Mouse (Mus musculus) heart, embryonic 12.5 days (tissue): ENCODE data around the gene Foxo4. TPM values are rescaled to one million over a fixed set of nuclear protein-coding genes. Genes with fewer than 3 reads are reported as not detected.

Source experiments
- ATAC-seq: fragments of 200-750 bp; cut with Nextera tagmentation; 2 replicates; pipeline ENCODE4 v1.8.0; 2017; ENCODE audit warnings: moderate TSS enrichment, moderate library complexity; ENCODE audit not compliant: insufficient number of reproducible peaks, low FRiP score
- H3K27ac ChIP-seq: fragments of 300-500 bp; sonication (generic); 2 replicates; pipeline ENCODE4 v1.5.1; 2016; ENCODE audit warnings: mild to moderate bottlenecking, moderate library complexity; ENCODE audit not compliant: poor library complexity, severe bottlenecking
- H3K27me3 ChIP-seq: fragments of 300-500 bp; sonication (generic); replicated peaks from 2 replicates; pipeline ENCODE4 v1.6.1; 2016; ENCODE audit warnings: mild to moderate bottlenecking, moderate library complexity
- H3K36me3 ChIP-seq: fragments of 300-500 bp; sonication (generic); 2 replicates; pipeline ENCODE4 v1.6.1; 2016; ENCODE audit warnings: mild to moderate bottlenecking, moderate library complexity
- H3K4me1 ChIP-seq: fragments of 300-500 bp; sonication (generic); replicated peaks from 2 replicates; pipeline ENCODE4 v1.6.1; 2016; ENCODE audit warnings: mild to moderate bottlenecking
- H3K4me2 ChIP-seq: fragments of 300-500 bp; sonication (generic); 2 replicates; pipeline ENCODE4 v1.6.1; 2016; ENCODE audit warnings: mild to moderate bottlenecking, moderate library complexity
- H3K4me3 ChIP-seq: fragments of 300-500 bp; sonication (generic); 2 replicates; pipeline ENCODE4 v1.5.1; 2016; ENCODE audit warnings: mild to moderate bottlenecking
- H3K9ac ChIP-seq: fragments of 300-500 bp; sonication (generic); 2 replicates; pipeline ENCODE4 v1.6.1; 2016; ENCODE audit warnings: mild to moderate bottlenecking, moderate library complexity
- H3K9me3 ChIP-seq: fragments of 300-500 bp; sonication (generic); replicated peaks from 2 replicates; pipeline ENCODE4 v1.6.1; 2016; ENCODE audit warnings: mild to moderate bottlenecking, moderate library complexity
- WGBS: fragments of 180-500 bp; shearing (Covaris S2); methylation state at CpG from one replicate; pipeline ENCODE4 v1.1.7; 2016; 5-methylcytosine and 5-hydroxymethylcytosine counted together
- polyA plus RNA-seq: library from polyadenylated mRNA; unstranded; fragments of >200 nt; fragmentation: Nextera tagmentation; extraction: Ambion mirVana; gene quantifications from 2 replicates; pipeline ENCODE4 v1.2.1, GENCODE M21; 2016

Gene Foxo4
- 1.4 and 1.7 TPM in 2 replicates for polyA plus RNA-seq

- 19% methylated on average over 47 of the region's 47 CpGs for WGBS
- Histone ChIP-seq H3K9me3 (no peaks in the 10 kb centered on the region), H3K4me1 (0 out of 2 replicates have a peak, but pooled peaks cover 3% of the 10 kb centered on the region), H3K27me3 (0 out of 2 replicates have a peak, but pooled peaks cover 5% of the 10 kb centered on the region), H3K4me2 (peak within 1 kb of the TSS; percentile 77), H3K9ac (peak within 1 kb of the TSS; percentile 73), H3K27ac (peak within 1 kb of the TSS; percentile 73), H3K36me3 (peaks cover 12% of the 10 kb centered on the region), H3K4me3 (peak within 1 kb of the TSS; percentile 60)
- peak; percentile 90 for ATAC-seq
Observed at GRCm38 (mm10) chrX:101253952-101254729, at the start of gene Foxo4. Gene Foxo4, plus strand, starts transcription at chrX:101254528.

GRCm38 (mm10) chrX:101221834-101222795 lies 32.2 kb upstream of the Foxo4 start, which contains the start of gene Snx12:
Gene Snx12, minus strand, starts transcription at chrX:101222563.
- 14% methylated on average over 55 of the region's 55 CpGs for WGBS
- peak; percentile 96 for ATAC-seq
- H3K4me1 ChIP-seq, result no peaks in the 10 kb centered on the region
- peak within 1 kb of the TSS; percentile 81 for H3K27ac ChIP-seq
- no peaks in the 10 kb centered on the region for H3K27me3 ChIP-seq
- H3K9ac ChIP-seq, result peak within 1 kb of the TSS; percentile 81
- peak within 1 kb of the TSS; percentile 70 for H3K4me2 ChIP-seq
- H3K4me3 ChIP-seq, result peak within 1 kb of the TSS; percentile 70
- H3K36me3 ChIP-seq, result no peaks in the 10 kb centered on the region
- H3K9me3 ChIP-seq, result no peaks in the 10 kb centered on the region

- H3K27ac ChIP-seq, result no peak overlapping the region
- WGBS, result 36% methylated on average over 7 of the region's 7 CpGs
- no peak for ATAC-seq
- H3K4me2 ChIP-seq, result peak overlapping the region; percentile 70
- H3K36me3 ChIP-seq, result no peaks in the 10 kb centered on the region
- peak overlapping the region; percentile 30; the same call in 1 of the 2 replicates for H3K9ac ChIP-seq
- no peaks in the 10 kb centered on the region for H3K9me3 ChIP-seq
- no peaks in the 10 kb centered on the region for H3K4me1 ChIP-seq
- peak overlapping the region; percentile 70 for H3K4me3 ChIP-seq
- no peaks in the 10 kb centered on the region for H3K27me3 ChIP-seq
Observed at GRCm38 (mm10) chrX:101222796-101223162, 31.5 kb upstream of the Foxo4 start.

- Histone ChIP-seq H3K36me3 (no peaks in the 10 kb centered on the region), H3K4me3 (no peak overlapping the region), H3K4me2 (no peak overlapping the region), H3K27me3 (0 out of 2 replicates have a peak, but pooled peaks cover 3% of the 10 kb centered on the region), H3K9ac (no peak overlapping the region), H3K27ac (no peak overlapping the region), H3K4me1 (no peaks in the 10 kb centered on the region), H3K9me3 (no peaks in the 10 kb centered on the region)
- no peak for ATAC-seq
- WGBS, result 17% methylated on average over 1 of the region's 1 CpGs
Observed at GRCm38 (mm10) chrX:101245011-101245410, 9.3 kb upstream of the Foxo4 start.

GRCm38 (mm10) chrX:101254740-101255139 lies 412 bp downstream of the Foxo4 start:
- Histone ChIP-seq H3K27ac (peak overlapping the region; percentile 73), H3K9ac (peak overlapping the region; percentile 73), H3K4me2 (peak overlapping the region; percentile 77), H3K4me3 (peak overlapping the region; percentile 60), H3K36me3 (peaks cover 12% of the 10 kb centered on the region), H3K4me1 (0 out of 2 replicates have a peak, but pooled peaks cover 3% of the 10 kb centered on the region), H3K27me3 (0 out of 2 replicates have a peak, but pooled peaks cover 5% of the 10 kb centered on the region), H3K9me3 (no peaks in the 10 kb centered on the region)
- ATAC-seq, result peak; percentile 29
- 22% methylated on average over 26 of the region's 26 CpGs for WGBS

- Histone ChIP-seq H3K9me3 (no peaks in the 10 kb centered on the region), H3K27me3 (0 out of 2 replicates have a peak, but pooled peaks cover 5% of the 10 kb centered on the region), H3K36me3 (peaks cover 12% of the 10 kb centered on the region), H3K9ac (no peak overlapping the region), H3K27ac (no peak overlapping the region), H3K4me2 (peak overlapping the region; percentile 77), H3K4me1 (peaks cover 17% of the 10 kb centered on the region; the same call in 1 of the 2 replicates), H3K4me3 (no peak overlapping the region)
- WGBS, result 77% methylated on average over 13 of the region's 13 CpGs
- no peak for ATAC-seq
Observed at GRCm38 (mm10) chrX:101256603-101257002, 2.3 kb downstream of the Foxo4 start.

- Histone ChIP-seq H3K9me3 (no peaks in the 10 kb centered on the region), H3K36me3 (peaks cover 12% of the 10 kb centered on the region), H3K4me3 (no peak overlapping the region), H3K4me1 (peaks cover 20% of the 10 kb centered on the region; the same call in 1 of the 2 replicates), H3K27me3 (0 out of 2 replicates have a peak, but pooled peaks cover 5% of the 10 kb centered on the region), H3K27ac (peak overlapping the region; percentile 70), H3K4me2 (peak overlapping the region; percentile 21), H3K9ac (0 out of 2 replicates have a peak overlapping the region, but pooled peaks have one; percentile 20)
- ATAC-seq, result peak; percentile 60; the same call in 1 of the 2 replicates
- 23% methylated on average over 12 of the region's 13 CpGs for WGBS
Observed at GRCm38 (mm10) chrX:101260441-101261325, 6.4 kb downstream of the Foxo4 start.

GRCm38 (mm10) chrX:101263892-101264291 lies 9.6 kb downstream of the Foxo4 start, which contains the start of gene Gm614:
Gene Gm614, minus strand, starts transcription at chrX:101263992.
- H3K4me3 ChIP-seq, result no peak within 1 kb of the TSS
- no peaks in the 10 kb centered on the region; the same call in 1 of the 2 replicates for H3K27me3 ChIP-seq
- peaks cover 1% of the 10 kb centered on the region; the same call in 1 of the 2 replicates for H3K36me3 ChIP-seq
- H3K9me3 ChIP-seq, result no peaks in the 10 kb centered on the region
- no peak within 1 kb of the TSS for H3K27ac ChIP-seq
- no peak within 1 kb of the TSS for H3K4me2 ChIP-seq
- 77% methylated on average over 1 of the region's 1 CpGs for WGBS
- no peak for ATAC-seq
- H3K9ac ChIP-seq, result no peak within 1 kb of the TSS
- H3K4me1 ChIP-seq, result peaks cover 31% of the 10 kb centered on the region

- no peaks in the 10 kb centered on the region for H3K9me3 ChIP-seq
- no peak overlapping the region for H3K9ac ChIP-seq
- H3K27ac ChIP-seq, result no peak overlapping the region
- no peaks in the 10 kb centered on the region for H3K36me3 ChIP-seq
- H3K4me2 ChIP-seq, result no peak overlapping the region
- H3K4me1 ChIP-seq, result peaks cover 18% of the 10 kb centered on the region
- H3K4me3 ChIP-seq, result no peak overlapping the region
- H3K27me3 ChIP-seq, result no peaks in the 10 kb centered on the region; the same call in 1 of the 2 replicates
- ATAC-seq, result no peak
- 93% methylated on average over 6 of the region's 6 CpGs for WGBS
Observed at GRCm38 (mm10) chrX:101266631-101267030, 12.3 kb downstream of the Foxo4 start.
